Mouse (Mus musculus): ENCODE measurements around the gene Col23a1.

DNA sequence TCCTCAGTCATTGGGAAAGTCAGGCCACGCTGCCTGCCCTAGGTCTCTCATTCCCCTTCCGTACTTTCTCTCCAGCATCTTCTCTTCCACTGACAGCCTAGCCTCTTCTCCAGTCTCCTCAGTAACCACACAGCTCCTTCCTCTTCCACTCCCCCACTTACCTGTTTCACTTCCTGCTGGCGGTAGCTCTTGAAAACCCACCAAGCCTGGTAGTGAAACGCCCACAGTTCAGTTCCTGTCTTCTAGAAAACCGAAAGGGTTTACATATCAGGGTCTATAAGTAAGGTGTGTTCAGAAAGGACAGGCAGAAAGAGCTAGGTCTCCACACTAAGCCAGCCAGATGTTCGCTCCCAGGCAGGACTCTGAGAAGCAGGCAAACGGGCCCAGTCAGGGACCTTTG is 287.9 kb downstream of the Col23a1 start:
- TF ChIP-seq CTCF (IDR thresholded peaks at IDR 0.05; ENCODE audit: low read depth) (no peak), EP300 (IDR thresholded peaks at IDR 0.05; ENCODE audit: low read depth) (no peak)

Measured in heart, postnatal 0 days (tissue).